Mouse (Mus musculus): ENCODE measurements around the gene Rpl36. TPM values are rescaled to one million over a fixed set of nuclear protein-coding genes. Genes with fewer than 3 reads are reported as not detected.

Rpl36 gene
- 100 to 1,000 TPM; 674 to 792 (median 703) TPM for total RNA-seq (2022)

GRCm38 (mm10) chr17:56613236-56613844 lies at the start of gene Rpl36:
Rpl36 (plus strand) TSS chr17:56613416.
- peak; percentile 93 for DNase-seq

GRCm38 (mm10) chr17:56566293-56566692 lies 46.9 kb upstream of the Rpl36 start:
- no peak for DNase-seq

- no peak for DNase-seq
These were observed 46.3 kb upstream of the Rpl36 start for GRCm38 (mm10) chr17:56566918-56567317.

GRCm38 (mm10) chr17:56567370-56567769 lies 45.8 kb upstream of the Rpl36 start:
- DNase-seq: no peak

- DNase-seq: no peak
These were observed 42.9 kb upstream of the Rpl36 start for GRCm38 (mm10) chr17:56570287-56570686.

GRCm38 (mm10) chr17:56572154-56572553 lies 41.1 kb upstream of the Rpl36 start:
- no peak for DNase-seq

GRCm38 (mm10) chr17:56572939-56573338 lies 40.3 kb upstream of the Rpl36 start:
- DNase-seq: no peak

GRCm38 (mm10) chr17:56583071-56583470 lies 30.1 kb upstream of the Rpl36 start:
- DNase-seq: no peak

GRCm38 (mm10) chr17:56583611-56584256 lies 29.5 kb upstream of the Rpl36 start:
- peak; percentile 62 for DNase-seq

GRCm38 (mm10) chr17:56584257-56585130 lies 28.7 kb upstream of the Rpl36 start, which contains the start of the genes Safb2 and Safb:
Safb2 (minus strand) TSS chr17:56584585.
Safb (plus strand) TSS chr17:56584825.
- DNase-seq: peak; percentile 99

GRCm38 (mm10) chr17:56585171-56585821 lies 27.9 kb upstream of the Rpl36 start:
- DNase-seq: no peak

- DNase-seq: no peak
These were observed 25.4 kb upstream of the Rpl36 start for GRCm38 (mm10) chr17:56587773-56588172.

GRCm38 (mm10) chr17:56588921-56589320 lies 24.3 kb upstream of the Rpl36 start:
- DNase-seq: no peak

- no peak for DNase-seq
These were observed 20.7 kb upstream of the Rpl36 start for GRCm38 (mm10) chr17:56592553-56592952.

- DNase-seq: no peak
These were observed 19.5 kb upstream of the Rpl36 start for GRCm38 (mm10) chr17:56593527-56594271.

GRCm38 (mm10) chr17:56603186-56604069 lies 9.8 kb upstream of the Rpl36 start:
- no peak for DNase-seq

- no peak for DNase-seq
These were observed 9.2 kb upstream of the Rpl36 start for GRCm38 (mm10) chr17:56604070-56604380.

- DNase-seq: no peak
These were observed 8.8 kb upstream of the Rpl36 start for GRCm38 (mm10) chr17:56604422-56604821.

GRCm38 (mm10) chr17:56605431-56605830 lies 7.8 kb upstream of the Rpl36 start:
- no peak for DNase-seq

- DNase-seq: no peak
These were observed 5.6 kb upstream of the Rpl36 start for GRCm38 (mm10) chr17:56607521-56608062.

- DNase-seq: no peak
These were observed 4.5 kb upstream of the Rpl36 start for GRCm38 (mm10) chr17:56608699-56609098.
